Mouse (Mus musculus) liver, adult 2 months (tissue): ENCODE data around the gene Tcn2.

Source experiments
- CTCF ChIP-seq: fragments of 200-500 bp; IDR thresholded peaks from 2 replicates; pipeline ENCODE4 v1.5.1; 2011; ENCODE audit warnings: low read depth, low read length, control low read depth
- POLR2A ChIP-seq: fragments of 200-500 bp; IDR thresholded peaks from 2 replicates; pipeline ENCODE4 v1.6.1; 2011; ENCODE audit warnings: low read length, control low read depth; ENCODE audit not compliant: insufficient read depth; ENCODE audit errors: extremely low read depth

DNA sequence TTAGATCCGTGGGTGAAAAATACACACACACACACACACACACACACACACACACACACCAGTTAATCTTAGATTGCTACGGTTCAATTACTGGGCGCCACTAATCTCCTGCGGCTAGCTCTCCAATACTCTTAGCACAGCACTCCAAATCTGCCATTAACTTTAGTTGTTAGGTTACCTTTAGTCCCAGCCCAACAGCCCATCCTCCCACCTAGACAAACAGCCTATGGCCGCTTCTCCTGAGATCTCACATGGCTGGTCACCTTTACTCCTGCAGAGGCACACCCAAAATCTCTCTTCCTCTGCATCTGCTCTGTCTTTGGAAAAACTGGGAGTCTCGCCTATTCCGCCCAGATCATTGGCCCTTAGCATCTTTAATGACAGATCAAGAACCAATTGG lies 9.4 kb upstream of the Tcn2 start:
- no peak for TF ChIP-seq POLR2A
- no peak for TF ChIP-seq CTCF
